In the genomic region with DNA sequence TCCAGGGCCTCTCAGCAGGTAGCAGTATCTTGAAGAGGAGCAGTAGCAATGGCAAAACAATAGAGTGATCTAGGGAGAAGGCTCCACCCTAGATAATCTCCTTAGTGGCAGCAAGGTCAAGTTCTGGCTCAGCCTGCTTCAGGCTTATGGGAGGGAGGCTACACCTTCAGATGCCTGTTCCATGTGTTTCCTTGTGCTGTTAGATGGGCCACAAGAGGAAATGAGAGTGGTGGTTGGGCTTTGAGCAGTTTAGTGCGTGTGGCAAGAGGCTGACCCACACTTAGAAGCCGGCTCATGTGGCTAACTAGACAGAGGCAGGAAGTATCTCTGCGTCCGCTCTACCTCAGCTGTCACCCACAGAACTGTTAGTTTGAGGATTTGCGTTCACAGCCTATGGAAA, we compare ENCODE assay signal across 15 mouse cellular contexts.
DNase-seq lines count a peak whose midpoint lies in the region; ATAC-seq and TF ChIP-seq lines count a peak whose summit lies in the region.
"Had no signal": no experiment of that assay in that cellular context is flagged by ENCODE, and none has a peak within 500 bp of the region (broad histone marks: within the 10 kb centered on the region; RNA-seq: fewer than 3 reads in every experiment).

No protein-coding gene starts in this region.

- no peak for TF ChIP-seq CTCF in heart, postnatal 0 days (IDR thresholded peaks at IDR 0.05; ENCODE audit: low read depth)
- no peak for TF ChIP-seq CTCF in ES-Bruce4 (IDR thresholded peaks at IDR 0.05; ENCODE audit: low read depth, low read length)
- TF ChIP-seq CTCF in kidney, adult 2 months (conservative IDR thresholded peaks at IDR 0.05; ENCODE audit: insufficient read depth, insufficient read length, low read depth, low read length), result no peak

- H3K9me3 ChIP-seq in heart, postnatal 0 days (replicated peaks; ENCODE audit: control insufficient read depth, low read length), result no peaks in the 10 kb centered on the region
- no peaks in the 10 kb centered on the region for H3K9me3 ChIP-seq in ES-Bruce4 (replicated peaks; ENCODE audit: control insufficient read depth, insufficient read depth, low read length, poor library complexity, severe bottlenecking)
- H3K9me3 ChIP-seq: hindbrain, embryonic 12.5 days; liver, embryonic 13.5 days had no signal

- TF ChIP-seq POLR2A in ES-Bruce4 (IDR thresholded peaks at IDR 0.05; ENCODE audit: insufficient read depth, low read length), result no peak
- TF ChIP-seq POLR2A in kidney, adult 2 months (IDR thresholded peaks at IDR 0.05; ENCODE audit: low read depth, low read length), result no peak

- H3K4me3 ChIP-seq in heart, postnatal 0 days (ENCODE audit: low read depth, low read length), result no peak overlapping the region
- H3K4me3 ChIP-seq in ES-Bruce4 (ENCODE audit: low read depth, low read length), result no peak overlapping the region
- no peak overlapping the region for H3K4me3 ChIP-seq in brown adipose tissue, adult 24 weeks (ENCODE audit: insufficient read depth, low read depth, low read length)
- no peak overlapping the region for H3K4me3 ChIP-seq in kidney, adult 2 months (ENCODE audit: insufficient read depth, low read depth, low read length)
- H3K4me3 ChIP-seq: hindbrain, embryonic 12.5 days; liver, embryonic 13.5 days had no signal

- WGBS in heart, postnatal 0 days, result 81% methylated on average over 5 of the region's 5 CpGs
- 85% methylated on average over 5 of the region's 5 CpGs for WGBS in kidney, adult 2 months

- no peak overlapping the region for H3K4me2 ChIP-seq in heart, postnatal 0 days (ENCODE audit: low read depth, low read length)
- H3K4me2 ChIP-seq: hindbrain, embryonic 12.5 days; liver, embryonic 13.5 days had no signal

- DNase-seq in heart, postnatal 0 days (ENCODE audit: low spot score), result no peak
- no peak for DNase-seq in heart, adult 8-10 months (ENCODE audit: low spot score)
- no peak for DNase-seq in cerebellum, adult 18-20 months
- DNase-seq in kidney, adult 2 months, result no peak
- DNase-seq: adrenal gland, adult 8-10 months; cerebellum, adult 2 months; gastrocnemius, postnatal 10 days; liver, embryonic 13.5 days; right cerebral cortex, postnatal 25 days had no signal

- H3K36me3 ChIP-seq in heart, postnatal 0 days (replicated peaks; ENCODE audit: control insufficient read depth, insufficient read depth, low read length), result no peaks in the 10 kb centered on the region
- H3K36me3 ChIP-seq in ES-Bruce4 (ENCODE audit: control insufficient read depth, insufficient read depth, low read length, poor library complexity, severe bottlenecking), result no peaks in the 10 kb centered on the region
- H3K36me3 ChIP-seq in kidney, adult 2 months (ENCODE audit: control insufficient read depth, insufficient read depth, low read length), result no peaks in the 10 kb centered on the region
- H3K36me3 ChIP-seq: hindbrain, embryonic 12.5 days; liver, embryonic 13.5 days had no signal

- no peak for TF ChIP-seq EP300 in heart, postnatal 0 days (IDR thresholded peaks at IDR 0.05; ENCODE audit: low read depth)
- TF ChIP-seq EP300 in ES-Bruce4 (IDR thresholded peaks at IDR 0.05; ENCODE audit: insufficient read depth, low read depth, low read length), result peak; percentile 66; the same call in 1 of the 2 replicates

- H3K27me3 ChIP-seq in heart, postnatal 0 days (ENCODE audit: control insufficient read depth, insufficient read depth, low read length), result no peaks in the 10 kb centered on the region
- H3K27me3 ChIP-seq in ES-Bruce4 (ENCODE audit: control insufficient read depth, insufficient read depth, low read length, poor library complexity, severe bottlenecking), result no peaks in the 10 kb centered on the region
- no peaks in the 10 kb centered on the region for H3K27me3 ChIP-seq in kidney, adult 2 months (replicated peaks; ENCODE audit: control insufficient read depth, insufficient read depth, low read length)
- H3K27me3 ChIP-seq: hindbrain, embryonic 12.5 days; liver, embryonic 13.5 days had no signal

- H3K9ac ChIP-seq in heart, postnatal 0 days (replicated peaks; ENCODE audit: low read depth, low read length), result no peak overlapping the region
- no peak overlapping the region for H3K9ac ChIP-seq in ES-Bruce4 (ENCODE audit: low read depth, poor library complexity, severe bottlenecking)
- H3K9ac ChIP-seq: hindbrain, embryonic 12.5 days; liver, embryonic 13.5 days had no signal

- H3K27ac ChIP-seq in heart, postnatal 0 days (ENCODE audit: low read depth), result 0 out of 2 replicates have a peak overlapping the region, but pooled peaks have one; percentile 13
- peak overlapping the region; percentile 66 for H3K27ac ChIP-seq in ES-Bruce4 (ENCODE audit: insufficient read depth, low read length)
- peak overlapping the region; percentile 22; the same call in 1 of the 2 replicates for H3K27ac ChIP-seq in brown adipose tissue, adult 24 weeks (replicated peaks; ENCODE audit: low read depth, low read length)
- no peak overlapping the region for H3K27ac ChIP-seq in kidney, adult 2 months (ENCODE audit: insufficient read depth, low read depth, low read length)
- H3K27ac ChIP-seq: hindbrain, embryonic 12.5 days; liver, embryonic 13.5 days had no signal

- peak; percentile 42 for ATAC-seq in heart, postnatal 0 days (ENCODE audit: insufficient read depth, low read depth)
- peak; percentile 99 for ATAC-seq in megakaryocyte progenitor cell, adult 5-6 weeks (replicated peaks; ENCODE audit: poor library complexity)
- ATAC-seq: inflammation-experienced regulatory T-cells, adult 6 months; lung, postnatal 0 days had no signal

- H3K4me1 ChIP-seq in heart, postnatal 0 days (ENCODE audit: control insufficient read depth, insufficient read depth), result peaks cover 20% of the 10 kb centered on the region
- peaks cover 9% of the 10 kb centered on the region for H3K4me1 ChIP-seq in ES-Bruce4 (ENCODE audit: control insufficient read depth, insufficient read depth, low read length)
- H3K4me1 ChIP-seq in brown adipose tissue, adult 24 weeks (ENCODE audit: control insufficient read depth, insufficient read depth, insufficient read length, low read length), result peaks cover 7% of the 10 kb centered on the region
- peaks cover 25% of the 10 kb centered on the region; the same call in 1 of the 2 replicates for H3K4me1 ChIP-seq in kidney, adult 2 months (ENCODE audit: control insufficient read depth, insufficient read depth, low read length)
